Mouse (Mus musculus): ENCODE measurements around the gene Mlx.

Mlx gene

GRCm38 (mm10) chr11:101138536-101139181 is 51.6 kb downstream of the Mlx start:
- peak; percentile 44 for DNase-seq (ENCODE audit: low read depth, low spot score)

GRCm38 (mm10) chr11:101140164-101140819 is 53.2 kb downstream of the Mlx start:
- DNase-seq (ENCODE audit: low read depth, low spot score): no peak

DNA sequence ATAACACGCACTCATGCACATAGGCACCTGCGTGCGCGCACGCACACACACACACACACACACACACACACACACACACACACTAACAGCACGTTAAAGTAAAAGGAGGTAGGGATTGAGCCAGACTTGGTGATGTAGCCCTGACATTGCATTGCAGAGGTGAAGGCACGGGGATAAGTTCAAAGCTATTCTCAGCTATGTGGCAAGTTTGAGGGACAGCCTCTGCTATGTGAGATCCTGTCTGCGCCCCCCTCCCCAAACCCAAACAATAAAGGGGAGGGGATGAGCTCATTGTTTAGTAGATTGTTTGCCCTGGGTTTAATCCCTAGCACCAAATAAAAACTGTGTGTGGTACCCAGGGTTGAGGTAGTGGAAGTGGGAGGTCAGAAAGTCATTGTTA is 54.0 kb downstream of the Mlx start:
- no peak for DNase-seq (ENCODE audit: low read depth, low spot score)

All from retina, adult 2 months (tissue).